Mouse (Mus musculus) ovary, adult 10 weeks (tissue): ENCODE data around the gene Rad23b. TPM values are rescaled to one million over a fixed set of nuclear protein-coding genes. Genes with fewer than 3 reads are reported as not detected.

ENCODE experiments used
- polyA plus RNA-seq: library from polyadenylated mRNA; stranded (reverse); fragments of 350-450 nt; fragmentation: Illumina TruSeq; extraction: RNeasy Lipid Tissue Mini Kit (QIAGEN cat#74804); gene quantifications from one replicate; pipeline ENCODE4 v1.2.3, GENCODE M21; 2014

The Rad23b gene
- polyA plus RNA-seq: 295 TPM

DNA sequence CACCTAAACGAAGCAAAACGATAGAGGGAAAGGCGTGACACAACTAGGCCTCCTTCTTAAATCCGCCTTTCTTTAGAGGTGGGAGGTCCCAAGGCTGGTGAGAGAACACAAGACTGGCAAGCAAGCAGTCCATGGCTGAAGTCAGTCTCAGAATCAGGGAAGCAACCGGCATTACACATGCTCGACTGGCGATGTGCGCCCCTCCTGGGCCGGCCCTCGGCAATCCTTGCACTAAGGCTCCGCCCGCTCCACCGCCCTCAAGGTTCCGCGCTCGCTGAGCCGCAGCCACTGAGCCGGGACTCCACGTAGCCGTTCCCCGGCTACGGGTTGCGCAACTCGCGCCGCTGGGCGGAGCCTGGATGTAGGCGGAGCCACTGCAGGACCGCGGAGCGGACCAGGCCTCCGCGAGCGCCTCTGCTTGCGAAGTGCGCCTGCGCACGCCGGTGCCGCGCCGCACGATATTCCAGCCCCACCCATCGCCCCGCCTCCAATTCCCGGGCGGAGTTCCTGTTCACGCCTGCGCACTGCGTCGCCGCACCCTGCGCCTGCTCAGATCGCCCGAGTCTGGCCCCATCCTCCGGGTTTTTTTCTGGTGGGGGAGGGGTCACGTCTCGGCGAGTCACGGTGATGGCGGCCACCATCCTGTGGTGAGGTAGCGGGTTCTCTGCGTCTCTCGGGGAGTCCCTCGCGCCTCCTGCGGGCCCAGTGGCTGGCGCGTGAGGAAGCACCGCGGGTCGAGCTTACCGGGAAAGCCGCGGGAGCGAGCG is at the start of gene Rad23b:
Gene Rad23b, plus strand, starts transcription at position 592 of the 767 bp plus-strand sequence.

Other genes starting within 250 kb of the Rad23b start
- 11.9 TPM for gene Klf4, start 182.4 kb downstream of the Rad23b start, polyA plus RNA-seq